Mouse (Mus musculus): Measurements from ENCODE around the gene Pacrg. TPM values are rescaled to one million over a fixed set of nuclear protein-coding genes. Genes with fewer than 3 reads are reported as not detected.

Pacrg gene
- polyA plus RNA-seq, 1 experiment from 2014 or later: 1.5 TPM

DNA sequence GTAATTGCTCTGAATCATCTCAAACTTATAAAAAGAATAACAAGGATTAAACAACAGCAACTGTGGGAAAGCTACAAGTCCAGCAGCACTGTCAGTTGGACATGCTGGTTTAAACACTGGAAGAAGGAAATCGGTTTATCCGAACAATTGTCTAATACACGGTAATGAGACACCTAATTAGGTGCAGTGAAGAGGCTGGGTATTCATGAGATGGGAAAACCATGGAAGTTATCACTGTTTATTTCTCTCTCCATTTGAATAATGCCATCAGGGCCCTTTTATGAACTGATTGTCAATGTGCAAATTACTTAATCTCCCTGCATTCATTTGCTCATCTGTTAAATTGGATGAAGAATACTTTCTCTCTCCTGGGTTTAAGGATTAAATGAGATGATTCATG lies 280.1 kb downstream of the Pacrg start:
- no peak overlapping the region for H3K4me3 ChIP-seq
- H3K27ac ChIP-seq (replicated peaks): no peak overlapping the region
- no peaks in the 10 kb centered on the region for H3K27me3 ChIP-seq (replicated peaks; ENCODE audit: low read depth, poor library complexity, severe bottlenecking)
- no peak for DNase-seq (ENCODE audit: low spot score)
- H3K36me3 ChIP-seq (replicated peaks): no peaks in the 10 kb centered on the region
- H3K4me1 ChIP-seq: no peaks in the 10 kb centered on the region
- no peaks in the 10 kb centered on the region for H3K9me3 ChIP-seq
- 70% methylated on average over 3 of the region's 3 CpGs for WGBS

DNA sequence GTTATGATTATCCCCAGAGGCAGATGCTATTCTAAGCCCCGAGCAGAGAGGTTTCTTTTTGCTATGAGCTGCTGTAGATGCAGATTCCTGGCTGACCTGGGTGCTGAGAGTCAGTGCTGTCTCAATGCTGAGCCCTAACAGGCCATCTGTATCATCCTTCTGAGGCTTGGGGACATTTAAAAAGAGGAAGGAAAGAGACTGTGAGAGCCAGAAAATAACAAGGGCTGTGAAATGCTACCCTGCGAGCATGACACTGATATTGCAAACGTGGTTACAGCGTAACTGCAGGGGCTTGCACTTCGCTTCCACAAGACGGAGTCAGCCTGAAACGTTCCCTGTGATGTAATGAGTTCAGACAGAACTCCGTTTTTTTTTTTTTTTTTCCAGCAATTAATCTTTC lies 281.4 kb downstream of the Pacrg start:
- no peaks in the 10 kb centered on the region for H3K4me1 ChIP-seq
- H3K4me3 ChIP-seq: no peak overlapping the region
- DNase-seq (ENCODE audit: low spot score): no peak
- H3K27me3 ChIP-seq (replicated peaks; ENCODE audit: low read depth, poor library complexity, severe bottlenecking): no peaks in the 10 kb centered on the region
- H3K36me3 ChIP-seq (replicated peaks): no peaks in the 10 kb centered on the region
- H3K27ac ChIP-seq (replicated peaks): no peak overlapping the region
- 70% methylated on average over 8 of the region's 8 CpGs for WGBS
- no peaks in the 10 kb centered on the region for H3K9me3 ChIP-seq

DNA sequence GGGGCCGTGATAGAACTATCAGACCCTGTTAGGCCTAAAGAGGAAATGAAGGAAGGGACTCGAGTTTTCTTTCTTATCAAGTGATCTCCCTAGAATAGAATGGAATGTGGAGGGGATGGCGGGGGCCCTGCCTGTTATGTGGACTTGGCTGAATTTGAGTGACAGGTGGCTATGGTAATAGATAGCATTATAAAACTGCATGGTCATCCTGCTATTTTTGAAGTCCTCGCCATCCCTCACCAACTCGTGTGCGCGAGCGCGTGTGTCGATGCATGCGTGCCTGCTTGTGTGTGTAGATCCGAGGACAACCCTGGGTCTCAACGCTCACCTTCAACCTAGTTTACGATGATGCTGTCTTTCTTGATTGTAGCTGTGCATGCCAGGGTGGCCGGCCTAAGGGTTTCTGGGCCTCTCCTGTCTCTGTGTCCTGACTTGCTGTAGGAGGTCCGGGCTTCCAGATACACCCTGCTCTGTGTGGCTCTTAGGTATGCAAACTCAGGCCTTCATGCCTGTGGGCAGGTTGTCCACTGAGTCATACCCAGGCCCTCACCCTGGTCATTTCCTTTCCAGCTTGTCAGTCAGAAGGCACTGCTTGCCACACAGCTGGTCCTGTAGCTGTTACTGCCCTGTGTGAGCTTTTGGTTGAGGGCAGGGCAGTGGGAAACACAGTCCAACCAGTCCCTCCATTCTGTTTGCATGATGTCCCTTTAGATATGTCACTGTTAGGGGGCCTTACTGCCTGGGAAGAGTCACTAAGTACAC lies 287.6 kb downstream of the Pacrg start:
- no peak overlapping the region for H3K4me3 ChIP-seq
- no peak overlapping the region for H3K27ac ChIP-seq (replicated peaks)
- 91% methylated on average over 16 of the region's 16 CpGs for WGBS
- H3K4me1 ChIP-seq: no peaks in the 10 kb centered on the region
- H3K27me3 ChIP-seq (replicated peaks; ENCODE audit: low read depth, poor library complexity, severe bottlenecking): no peaks in the 10 kb centered on the region
- no peaks in the 10 kb centered on the region for H3K9me3 ChIP-seq
- DNase-seq (ENCODE audit: low spot score): no peak
- no peaks in the 10 kb centered on the region for H3K36me3 ChIP-seq (replicated peaks)

DNA sequence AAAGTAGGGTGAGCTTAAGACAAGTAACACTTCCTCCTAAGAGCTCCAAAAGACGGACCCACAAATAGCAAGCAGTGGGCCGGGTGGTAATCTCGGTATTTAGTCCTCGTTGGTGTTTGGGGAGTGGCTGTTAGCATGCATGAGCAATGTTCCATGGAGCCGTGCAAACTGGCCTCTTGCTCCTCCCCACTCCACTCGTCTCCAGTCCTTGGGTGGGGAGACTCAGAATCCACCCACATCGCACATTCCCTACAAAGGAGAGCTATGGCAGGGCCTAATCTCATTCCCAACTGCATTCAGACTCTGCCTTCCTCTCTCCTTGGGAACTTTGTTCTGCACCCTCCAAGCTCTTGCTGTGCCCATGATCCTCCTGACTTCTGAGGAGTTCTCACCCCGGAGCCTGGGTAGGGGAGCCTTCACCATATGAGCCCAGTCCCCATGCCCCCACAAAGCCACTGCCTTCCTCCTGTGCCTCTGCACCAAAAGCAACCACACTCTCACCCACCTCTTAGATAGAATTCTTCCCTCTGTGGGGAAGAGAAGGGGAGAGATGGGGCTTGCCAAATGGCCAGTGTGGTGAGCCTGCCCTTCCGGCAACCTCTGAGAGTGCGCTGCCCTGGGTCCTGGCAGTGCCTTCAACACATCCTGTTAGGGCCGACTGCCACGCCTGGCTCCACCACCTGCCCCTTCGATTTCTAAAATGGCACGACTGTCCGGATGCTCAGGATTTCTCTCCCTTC lies 289.2 kb downstream of the Pacrg start:
- H3K27me3 ChIP-seq (replicated peaks; ENCODE audit: low read depth, poor library complexity, severe bottlenecking): no peaks in the 10 kb centered on the region
- H3K27ac ChIP-seq (replicated peaks): no peak overlapping the region
- DNase-seq (ENCODE audit: low spot score): no peak
- WGBS: 81% methylated on average over 15 of the region's 15 CpGs
- no peak overlapping the region for H3K4me3 ChIP-seq
- H3K4me1 ChIP-seq: no peaks in the 10 kb centered on the region
- no peaks in the 10 kb centered on the region for H3K36me3 ChIP-seq (replicated peaks)
- no peaks in the 10 kb centered on the region for H3K9me3 ChIP-seq

DNA sequence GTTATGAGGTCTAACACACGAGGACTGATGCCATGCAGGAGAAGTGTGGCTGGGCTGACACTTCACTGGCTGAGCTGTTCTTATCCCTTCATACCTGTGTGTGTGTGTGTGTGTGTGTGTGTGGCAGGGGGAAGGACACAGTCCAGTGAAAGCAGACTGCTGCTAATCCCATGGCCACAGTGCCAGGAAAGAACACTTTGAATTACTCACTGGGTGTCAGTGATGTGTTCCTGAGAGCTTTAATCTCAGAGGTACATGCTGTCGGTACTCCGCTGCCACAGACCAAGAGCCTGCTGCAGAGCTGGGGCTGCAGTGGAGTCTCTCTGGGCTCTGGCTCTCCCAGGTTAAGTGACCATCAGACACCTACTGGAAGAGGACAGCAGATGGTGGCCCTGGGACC lies 290.3 kb downstream of the Pacrg start:
- DNase-seq (ENCODE audit: low spot score): no peak
- Histone ChIP-seq H3K27me3 (replicated peaks; ENCODE audit: low read depth, poor library complexity, severe bottlenecking) (no peaks in the 10 kb centered on the region), H3K36me3 (replicated peaks) (no peaks in the 10 kb centered on the region), H3K27ac (replicated peaks) (no peak overlapping the region), H3K4me3 (no peak overlapping the region), H3K4me1 (no peaks in the 10 kb centered on the region), H3K9me3 (no peaks in the 10 kb centered on the region)
- 77% methylated on average over 3 of the region's 3 CpGs for WGBS

DNA sequence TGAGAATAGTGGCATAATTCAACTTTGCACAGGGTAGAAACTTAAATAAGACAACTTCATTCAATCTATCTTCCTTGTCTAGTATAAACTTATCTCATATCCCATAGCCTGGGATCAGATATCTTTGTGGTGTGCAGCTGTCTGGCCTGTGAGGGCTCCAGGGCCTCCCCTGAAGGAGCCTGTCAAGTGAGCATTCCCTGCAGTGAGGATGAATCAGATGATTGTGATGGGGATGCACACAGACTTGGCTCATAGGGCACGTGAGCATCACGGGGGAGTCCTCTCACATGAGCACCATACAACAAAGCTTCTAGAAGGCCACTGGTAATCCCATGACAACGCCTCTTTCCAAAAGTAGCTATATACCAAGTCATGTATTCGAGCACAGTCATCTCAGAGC lies 291.1 kb downstream of the Pacrg start:
- H3K9me3 ChIP-seq: no peaks in the 10 kb centered on the region
- H3K4me3 ChIP-seq: no peak overlapping the region
- H3K27me3 ChIP-seq (replicated peaks; ENCODE audit: low read depth, poor library complexity, severe bottlenecking): no peaks in the 10 kb centered on the region
- no peak overlapping the region for H3K27ac ChIP-seq (replicated peaks)
- WGBS: 85% methylated on average over 4 of the region's 4 CpGs
- DNase-seq (ENCODE audit: low spot score): no peak
- no peaks in the 10 kb centered on the region for H3K4me1 ChIP-seq
- H3K36me3 ChIP-seq (replicated peaks): no peaks in the 10 kb centered on the region

DNA sequence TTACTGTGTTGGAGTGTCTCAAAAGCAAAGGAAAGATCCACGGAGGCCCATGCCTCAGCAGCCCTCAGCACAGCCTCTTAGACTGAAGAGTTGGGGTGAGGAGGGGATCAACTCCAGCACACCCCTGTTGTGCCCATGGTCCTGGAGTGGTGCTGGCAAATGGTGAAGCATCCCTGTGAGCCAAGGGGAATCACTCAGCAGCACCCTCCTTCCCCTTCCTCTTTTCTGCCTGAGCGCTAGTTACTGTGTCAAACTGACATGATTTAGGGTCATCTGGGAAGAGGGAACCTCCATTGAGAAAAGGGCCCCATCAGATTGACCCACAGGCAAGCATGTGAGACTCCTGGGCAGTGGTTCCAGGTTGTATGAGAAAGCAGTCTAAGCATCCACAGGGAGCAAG lies 299.3 kb downstream of the Pacrg start:
- DNase-seq (ENCODE audit: low spot score): no peak
- 87% methylated on average over 2 of the region's 2 CpGs for WGBS
- no peaks in the 10 kb centered on the region for H3K36me3 ChIP-seq (replicated peaks)
- no peak overlapping the region for H3K27ac ChIP-seq (replicated peaks)
- H3K9me3 ChIP-seq: no peaks in the 10 kb centered on the region
- H3K27me3 ChIP-seq (replicated peaks; ENCODE audit: low read depth, poor library complexity, severe bottlenecking): no peaks in the 10 kb centered on the region
- H3K4me1 ChIP-seq: no peaks in the 10 kb centered on the region
- H3K4me3 ChIP-seq: no peak overlapping the region

DNA sequence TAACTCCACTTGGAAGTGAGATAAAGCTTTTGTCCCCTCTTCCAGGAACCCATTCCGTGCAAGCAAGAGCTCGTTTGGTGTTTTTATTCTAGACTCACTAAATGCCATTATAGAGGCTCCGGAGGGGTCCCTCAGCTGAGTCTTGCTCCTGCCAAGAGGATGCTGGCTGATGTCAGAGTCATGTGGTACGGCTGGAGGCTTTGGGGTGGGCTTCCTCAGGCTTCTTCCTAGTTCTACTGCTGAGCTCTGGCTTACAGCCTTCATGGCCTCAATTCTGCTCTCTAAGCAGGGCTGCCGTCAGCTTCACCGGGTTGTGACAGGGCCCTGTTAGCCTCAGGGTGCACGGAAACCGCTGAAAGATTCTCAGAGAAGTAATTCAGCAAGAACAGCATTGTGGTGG lies 305.9 kb downstream of the Pacrg start:
- H3K27ac ChIP-seq (replicated peaks): no peak overlapping the region
- H3K4me1 ChIP-seq: 0 out of 2 replicates have a peak, but pooled peaks cover 8% of the 10 kb centered on the region
- H3K4me3 ChIP-seq: no peak overlapping the region
- H3K9me3 ChIP-seq: no peaks in the 10 kb centered on the region
- WGBS: 60% methylated on average over 8 of the region's 8 CpGs
- no peaks in the 10 kb centered on the region for H3K36me3 ChIP-seq (replicated peaks)
- DNase-seq (ENCODE audit: low spot score): no peak
- no peaks in the 10 kb centered on the region for H3K27me3 ChIP-seq (replicated peaks; ENCODE audit: low read depth, poor library complexity, severe bottlenecking)

DNA sequence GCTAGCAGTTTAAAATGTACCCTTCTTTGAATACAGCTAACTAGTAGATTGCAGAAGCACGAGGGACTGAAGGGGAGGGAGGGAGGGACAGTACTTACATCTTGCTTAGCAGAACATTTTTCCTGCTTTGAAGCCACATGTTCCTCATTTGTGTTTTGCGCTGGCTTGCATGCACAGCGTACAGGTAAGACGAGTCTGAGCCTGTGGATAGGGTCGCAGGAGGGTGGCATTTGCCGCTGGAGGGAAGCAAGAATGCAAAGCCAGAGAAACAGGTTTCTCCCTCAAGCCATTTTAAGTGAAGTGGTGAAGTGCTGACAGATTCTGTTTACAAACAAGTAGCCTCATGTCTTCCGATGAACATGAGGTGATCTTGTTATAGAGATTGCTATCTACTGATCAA lies 306.6 kb downstream of the Pacrg start:
- H3K27me3 ChIP-seq (replicated peaks; ENCODE audit: low read depth, poor library complexity, severe bottlenecking): no peaks in the 10 kb centered on the region
- no peaks in the 10 kb centered on the region for H3K36me3 ChIP-seq (replicated peaks)
- no peaks in the 10 kb centered on the region for H3K9me3 ChIP-seq
- 0 out of 2 replicates have a peak, but pooled peaks cover 8% of the 10 kb centered on the region for H3K4me1 ChIP-seq
- peak; percentile 29 for DNase-seq (ENCODE audit: low spot score)
- H3K27ac ChIP-seq (replicated peaks): no peak overlapping the region
- H3K4me3 ChIP-seq: no peak overlapping the region
- 66% methylated on average over 7 of the region's 7 CpGs for WGBS

DNA sequence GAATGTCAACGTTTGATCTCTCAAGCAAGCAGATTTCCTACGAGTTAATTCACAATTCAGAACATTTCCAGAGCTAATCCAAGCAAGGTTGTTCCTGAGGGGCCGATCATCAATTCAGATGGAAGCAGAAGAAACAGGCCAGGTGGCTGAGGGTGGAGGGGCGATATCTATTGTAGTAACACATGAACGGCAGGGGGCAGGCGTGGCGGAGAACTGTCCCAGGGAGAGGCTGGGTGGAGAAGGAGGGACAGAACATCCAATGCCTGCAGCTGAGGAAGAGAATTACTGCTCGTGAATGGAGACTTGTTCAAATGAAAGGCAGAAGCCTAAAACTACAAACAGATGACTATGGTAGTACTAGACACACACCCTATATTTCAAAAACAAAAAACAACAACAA lies 309.1 kb downstream of the Pacrg start:
- no peaks in the 10 kb centered on the region for H3K36me3 ChIP-seq (replicated peaks)
- no peak overlapping the region for H3K4me3 ChIP-seq
- no peaks in the 10 kb centered on the region for H3K27me3 ChIP-seq (replicated peaks; ENCODE audit: low read depth, poor library complexity, severe bottlenecking)
- 32% methylated on average over 8 of the region's 8 CpGs for WGBS
- H3K27ac ChIP-seq (replicated peaks): no peak overlapping the region
- no peaks in the 10 kb centered on the region for H3K9me3 ChIP-seq
- 0 out of 2 replicates have a peak, but pooled peaks cover 9% of the 10 kb centered on the region for H3K4me1 ChIP-seq
- peak; percentile 64 for DNase-seq (ENCODE audit: low spot score)

DNA sequence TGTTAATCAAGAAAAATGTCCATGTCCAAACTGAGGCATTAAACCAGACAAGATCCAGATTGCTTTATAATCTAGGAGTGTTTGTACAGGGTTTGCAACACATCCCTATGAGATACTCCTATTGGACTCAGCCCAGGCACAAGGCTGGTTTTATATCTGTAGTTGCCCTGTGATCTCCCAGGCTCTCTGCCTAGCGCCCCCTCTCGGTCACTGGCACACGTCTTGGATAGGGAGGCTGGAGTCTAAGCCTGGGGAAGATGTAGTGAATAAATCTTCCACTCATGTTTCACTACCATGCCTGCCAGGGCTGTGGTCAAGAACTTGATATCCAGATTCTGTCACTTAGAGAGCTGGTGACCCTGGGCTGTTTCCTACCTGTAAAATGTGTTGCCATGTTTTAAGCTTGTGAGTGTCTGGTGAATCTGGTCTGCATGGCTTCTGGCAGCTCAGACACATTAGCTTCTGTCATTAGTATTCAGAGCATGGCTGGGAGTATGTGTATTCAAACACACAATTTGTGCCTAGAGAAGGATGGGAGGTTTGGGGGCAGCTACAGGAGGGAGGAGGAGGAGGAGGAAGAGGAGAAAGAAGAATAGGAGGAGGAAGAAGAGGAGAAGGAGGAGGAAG lies 310.7 kb downstream of the Pacrg start:
- Histone ChIP-seq H3K4me1 (0 out of 2 replicates have a peak, but pooled peaks cover 9% of the 10 kb centered on the region), H3K27ac (replicated peaks) (no peak overlapping the region), H3K9me3 (no peaks in the 10 kb centered on the region), H3K36me3 (replicated peaks) (no peaks in the 10 kb centered on the region), H3K27me3 (replicated peaks; ENCODE audit: low read depth, poor library complexity, severe bottlenecking) (no peaks in the 10 kb centered on the region), H3K4me3 (no peak overlapping the region)
- no peak for DNase-seq (ENCODE audit: low spot score)
- WGBS: 79% methylated on average over 3 of the region's 3 CpGs

DNA sequence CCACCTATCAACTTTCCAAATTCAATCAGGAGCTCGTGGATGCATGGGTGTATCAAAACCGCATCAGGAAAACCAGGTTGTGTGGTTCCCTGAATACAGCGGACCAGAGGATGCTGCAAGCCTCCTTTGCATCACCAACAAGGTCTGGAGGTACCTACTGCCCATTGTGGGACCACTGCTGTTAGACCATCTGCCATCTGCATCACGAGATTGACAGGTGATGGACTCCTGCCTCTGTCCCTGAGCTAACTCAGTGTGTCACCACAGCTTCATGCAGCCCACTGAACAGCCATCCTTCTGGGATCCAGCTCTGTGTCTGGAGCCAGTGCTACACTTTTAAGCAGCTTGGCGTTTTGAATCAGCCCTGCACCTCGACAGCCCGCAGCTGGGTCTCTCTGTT lies 318.8 kb downstream of the Pacrg start:
- Histone ChIP-seq H3K4me3 (no peak overlapping the region), H3K9me3 (no peaks in the 10 kb centered on the region), H3K27ac (replicated peaks) (no peak overlapping the region), H3K27me3 (replicated peaks; ENCODE audit: low read depth, poor library complexity, severe bottlenecking) (peaks cover 6% of the 10 kb centered on the region; the same call in 1 of the 2 replicates), H3K36me3 (replicated peaks) (no peaks in the 10 kb centered on the region), H3K4me1 (peaks cover 12% of the 10 kb centered on the region; the same call in 1 of the 2 replicates)
- DNase-seq (ENCODE audit: low spot score): no peak
- WGBS: 89% methylated on average over 7 of the region's 7 CpGs

All from embryonic facial prominence, embryonic 10.5 days (tissue).